Mouse (Mus musculus) forebrain, embryonic 16.5 days (tissue): Measurements from ENCODE around the gene Slc38a7. TPM values are rescaled to one million over a fixed set of nuclear protein-coding genes. Genes with fewer than 3 reads are reported as not detected.

Experiments used
- ATAC-seq: fragments of 200-750 bp; cut with Nextera tagmentation; 2 replicates; pipeline ENCODE4 v1.8.0; 2017; ENCODE audit warnings: mild to moderate bottlenecking, moderate library complexity
- H3K27ac ChIP-seq: fragments of 300-500 bp; sonication (generic); 2 replicates; pipeline ENCODE4 v1.5.1; 2014; ENCODE audit warnings: low read length, control low read depth
- H3K27me3 ChIP-seq: fragments of 300-500 bp; sonication (generic); replicated peaks from 2 replicates; pipeline ENCODE4 v1.6.1; 2014; ENCODE audit warnings: low read length; ENCODE audit not compliant: control insufficient read depth, insufficient read depth
- H3K36me3 ChIP-seq: fragments of 300-500 bp; sonication (generic); 2 replicates; pipeline ENCODE4 v1.6.1; 2014; ENCODE audit not compliant: control insufficient read depth, insufficient read depth
- H3K4me1 ChIP-seq: fragments of 300-500 bp; sonication (generic); replicated peaks from 2 replicates; pipeline ENCODE4 v1.6.1; 2014; ENCODE audit warnings: low read length; ENCODE audit not compliant: control insufficient read depth, insufficient read depth
- H3K4me2 ChIP-seq: fragments of 300-500 bp; sonication (generic); 2 replicates; pipeline ENCODE4 v1.6.1; 2014; ENCODE audit warnings: mild to moderate bottlenecking, low read length, control low read depth
- H3K4me3 ChIP-seq: fragments of 300-500 bp; sonication (generic); replicated peaks from 2 replicates; pipeline ENCODE4 v1.5.1; 2014; ENCODE audit warnings: mild to moderate bottlenecking, low read length, control low read depth
- H3K9ac ChIP-seq: fragments of 300-500 bp; sonication (generic); replicated peaks from 2 replicates; pipeline ENCODE4 v1.6.1; 2014; ENCODE audit warnings: low read depth, low read length, control low read depth
- H3K9me3 ChIP-seq: fragments of 300-500 bp; sonication (generic); 2 replicates; pipeline ENCODE4 v1.6.1; 2016; ENCODE audit warnings: low read length; ENCODE audit not compliant: control insufficient read depth
- WGBS: fragments of 180-500 bp; shearing (Covaris S2); extraction: QIAGEN DNeasy Blood & Tissue Kit; methylation state at CpG from one replicate; pipeline ENCODE4 v1.1.7; 2014; 5-methylcytosine and 5-hydroxymethylcytosine counted together
- polyA plus RNA-seq: library from polyadenylated mRNA; unstranded; fragments of >200 nt; fragmentation: Nextera tagmentation; extraction: Ambion mirVana; gene quantifications from 2 replicates; pipeline ENCODE4 v1.2.1, GENCODE M21; 2015

The Slc38a7 gene
- polyA plus RNA-seq, 1 experiment from 2014 or later = 31.1 TPM

DNA sequence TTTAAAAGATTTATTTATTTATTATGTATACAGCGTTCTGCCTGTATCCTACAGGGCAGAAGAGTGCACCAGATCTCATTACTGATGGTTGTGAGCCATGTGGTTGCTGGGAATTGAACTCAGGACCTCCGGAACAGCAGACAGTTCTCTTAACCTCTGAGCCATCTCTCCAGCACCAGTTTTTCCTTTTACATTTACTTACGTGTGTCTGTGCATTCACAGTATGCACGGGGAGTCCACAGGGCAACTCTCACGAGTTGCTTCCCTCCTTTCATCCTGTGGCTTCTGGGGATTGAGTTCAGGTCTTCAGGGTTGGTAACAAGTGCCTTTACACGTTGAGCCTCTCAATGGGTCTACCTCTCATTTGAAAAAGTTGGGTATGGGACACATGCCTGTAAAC, 835 bp upstream of the Slc38a7 start:
- H3K9ac ChIP-seq = no peak overlapping the region
- 85% methylated on average over 6 of the region's 6 CpGs for WGBS
- H3K4me2 ChIP-seq = no peak overlapping the region
- H3K4me3 ChIP-seq = no peak overlapping the region
- no peaks in the 10 kb centered on the region for H3K36me3 ChIP-seq
- H3K4me1 ChIP-seq = peaks cover 10% of the 10 kb centered on the region
- ATAC-seq = no peak
- no peak overlapping the region for H3K27ac ChIP-seq
- no peaks in the 10 kb centered on the region for H3K27me3 ChIP-seq
- H3K9me3 ChIP-seq = no peaks in the 10 kb centered on the region

DNA sequence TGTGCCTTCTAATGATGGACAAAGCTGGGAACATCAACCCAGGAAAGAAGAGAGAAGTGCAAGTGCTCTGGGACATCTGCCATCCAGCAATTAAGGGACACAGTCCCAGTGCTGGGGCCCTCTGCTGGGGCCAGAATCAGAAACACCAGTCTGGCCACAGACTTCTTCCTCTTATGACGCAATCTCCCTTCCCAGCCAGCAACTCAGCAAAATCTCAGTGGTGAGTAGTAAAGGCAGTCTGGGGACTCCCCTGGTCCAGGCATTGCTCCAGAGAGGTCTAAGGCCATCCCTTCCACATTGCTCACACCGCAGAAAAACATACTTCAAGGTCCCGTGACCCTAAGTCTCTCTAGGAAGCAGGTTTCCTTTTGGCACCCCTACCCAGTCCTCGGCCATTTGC, 1.0 kb downstream of the Slc38a7 start:
- Histone ChIP-seq H3K4me1 (peaks cover 10% of the 10 kb centered on the region), H3K27me3 (no peaks in the 10 kb centered on the region), H3K27ac (no peak overlapping the region), H3K9me3 (no peaks in the 10 kb centered on the region), H3K36me3 (peaks cover 2% of the 10 kb centered on the region; the same call in 1 of the 2 replicates), H3K9ac (no peak overlapping the region), H3K4me2 (peak overlapping the region; percentile 86), H3K4me3 (peak overlapping the region; percentile 76)
- ATAC-seq = no peak
- WGBS = 72% methylated on average over 4 of the region's 4 CpGs

DNA sequence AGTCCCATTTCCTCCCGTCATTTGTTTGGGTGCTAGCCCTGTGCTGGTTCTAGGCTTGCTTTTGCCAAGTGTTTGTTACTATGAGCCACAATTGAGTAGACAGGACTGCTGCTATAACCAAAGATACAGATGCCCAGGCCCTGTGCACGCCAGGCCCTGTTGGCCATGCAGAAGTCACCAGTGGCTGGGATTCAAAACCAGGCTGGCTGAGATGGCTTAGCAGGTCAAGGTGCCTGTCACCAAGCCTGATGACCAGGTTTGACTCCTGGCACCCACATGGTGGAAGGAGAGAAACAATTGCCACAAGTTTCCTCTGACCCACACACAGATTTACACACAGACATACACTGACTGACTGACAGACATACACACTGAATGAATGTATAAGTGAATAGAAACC, 3.0 kb downstream of the Slc38a7 start:
- no peak for ATAC-seq
- H3K27me3 ChIP-seq = no peaks in the 10 kb centered on the region
- 97% methylated on average over 2 of the region's 2 CpGs for WGBS
- H3K27ac ChIP-seq = no peak overlapping the region
- no peak overlapping the region for H3K4me2 ChIP-seq
- H3K36me3 ChIP-seq = peaks cover 7% of the 10 kb centered on the region; the same call in 1 of the 2 replicates
- no peak overlapping the region for H3K9ac ChIP-seq
- no peaks in the 10 kb centered on the region for H3K9me3 ChIP-seq
- H3K4me1 ChIP-seq = peaks cover 10% of the 10 kb centered on the region
- H3K4me3 ChIP-seq = no peak overlapping the region

DNA sequence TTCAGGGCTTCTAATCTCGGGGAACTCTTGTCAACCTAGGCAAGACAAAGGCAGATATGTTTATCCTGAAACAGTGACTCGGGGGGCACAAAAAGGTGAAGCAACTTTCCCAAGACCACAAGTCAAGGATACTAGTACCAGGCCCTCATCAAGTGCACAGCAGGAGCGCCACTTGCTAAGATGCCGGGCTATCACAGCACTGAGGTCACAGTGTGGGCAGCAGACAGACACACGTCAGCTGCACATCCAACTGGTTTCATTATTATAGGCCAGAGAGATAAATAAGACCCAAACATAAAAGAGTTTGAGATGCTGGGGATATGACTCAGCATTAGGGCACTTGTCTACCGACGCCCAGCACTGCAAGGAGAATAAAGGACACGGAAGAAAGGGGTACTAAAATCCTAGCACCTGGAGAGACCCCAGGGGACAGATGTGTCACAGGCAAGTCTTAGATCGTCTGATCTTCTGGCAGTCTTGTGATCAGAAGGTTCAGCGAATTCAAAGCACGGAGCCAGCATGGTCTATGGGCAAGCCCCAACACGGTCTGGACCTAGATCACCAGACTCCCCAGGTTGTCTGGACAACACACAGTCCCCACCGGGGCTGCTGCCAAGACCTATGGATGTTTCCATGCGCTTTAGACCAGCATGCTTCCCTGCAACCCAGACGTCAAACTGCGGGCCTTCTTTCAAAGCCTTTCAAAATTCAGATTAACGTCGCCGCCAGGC, 4.4 kb downstream of the Slc38a7 start:
- no peak for ATAC-seq

DNA sequence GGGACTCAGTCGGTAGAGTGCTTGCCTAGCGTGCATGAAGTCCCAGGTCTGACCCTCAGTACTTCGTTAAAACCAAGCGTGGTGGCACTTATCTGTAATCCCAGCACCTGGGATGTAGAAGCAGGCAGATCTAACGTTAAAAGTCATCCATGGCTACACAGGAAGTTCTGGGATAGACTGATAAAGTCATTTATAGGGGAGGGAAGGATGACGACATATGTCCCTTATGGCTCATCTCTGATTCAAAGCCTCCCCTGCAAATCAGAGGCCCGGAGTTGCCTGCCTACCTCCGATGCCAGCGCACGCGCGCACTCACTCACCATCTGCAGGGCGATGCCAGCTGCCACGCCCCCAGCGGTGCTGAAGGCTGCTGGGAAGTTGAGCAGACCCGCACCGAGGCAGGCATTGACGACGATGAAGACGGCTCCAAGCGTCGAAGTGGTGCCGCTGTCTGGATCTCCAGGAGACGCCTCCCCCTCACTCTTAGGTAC, 5.2 kb downstream of the Slc38a7 start:
- Histone ChIP-seq H3K27me3 (no peaks in the 10 kb centered on the region), H3K9ac (no peak overlapping the region), H3K4me3 (no peak overlapping the region), H3K27ac (no peak overlapping the region), H3K9me3 (no peaks in the 10 kb centered on the region), H3K4me1 (peaks cover 10% of the 10 kb centered on the region), H3K4me2 (no peak overlapping the region), H3K36me3 (peaks cover 7% of the 10 kb centered on the region; the same call in 1 of the 2 replicates)
- no peak for ATAC-seq
- WGBS = 84% methylated on average over 24 of the region's 24 CpGs

More for the DNA sequence above, 4.4 kb downstream of the Slc38a7 start:
- WGBS = 93% methylated on average over 19 of the region's 19 CpGs
- no peak overlapping the region for H3K27ac ChIP-seq
- no peak overlapping the region for H3K4me2 ChIP-seq
- peaks cover 10% of the 10 kb centered on the region for H3K4me1 ChIP-seq
- H3K27me3 ChIP-seq = no peaks in the 10 kb centered on the region
- H3K4me3 ChIP-seq = no peak overlapping the region
- no peak overlapping the region for H3K9ac ChIP-seq
- H3K36me3 ChIP-seq = peaks cover 7% of the 10 kb centered on the region; the same call in 1 of the 2 replicates
- no peaks in the 10 kb centered on the region for H3K9me3 ChIP-seq

DNA sequence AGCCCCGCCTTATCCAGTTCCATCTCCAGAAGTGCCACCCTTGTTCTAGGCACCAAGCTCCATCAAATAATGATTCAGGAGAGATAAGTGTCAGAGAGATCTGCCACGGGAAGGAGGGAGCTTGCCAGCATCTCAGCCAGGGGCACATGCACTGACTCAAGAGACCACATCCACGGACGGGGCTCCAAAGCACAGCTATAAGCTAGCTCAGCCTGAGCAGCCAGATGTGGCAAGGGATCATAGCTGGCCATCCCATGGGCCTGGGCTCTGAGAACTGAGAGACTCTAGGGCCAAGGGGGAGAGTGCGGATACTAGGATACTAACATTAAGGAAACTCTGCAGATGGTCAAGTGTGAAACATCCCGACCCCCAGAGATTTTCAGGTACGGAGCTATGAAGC, 8.3 kb downstream of the Slc38a7 start:
- 88% methylated on average over 7 of the region's 7 CpGs for WGBS
- no peak overlapping the region for H3K27ac ChIP-seq
- no peaks in the 10 kb centered on the region for H3K4me1 ChIP-seq
- no peak for ATAC-seq
- H3K9me3 ChIP-seq = no peaks in the 10 kb centered on the region
- H3K4me3 ChIP-seq = no peak overlapping the region
- H3K36me3 ChIP-seq = peaks cover 11% of the 10 kb centered on the region
- no peak overlapping the region for H3K9ac ChIP-seq
- H3K4me2 ChIP-seq = no peak overlapping the region
- no peaks in the 10 kb centered on the region for H3K27me3 ChIP-seq

DNA sequence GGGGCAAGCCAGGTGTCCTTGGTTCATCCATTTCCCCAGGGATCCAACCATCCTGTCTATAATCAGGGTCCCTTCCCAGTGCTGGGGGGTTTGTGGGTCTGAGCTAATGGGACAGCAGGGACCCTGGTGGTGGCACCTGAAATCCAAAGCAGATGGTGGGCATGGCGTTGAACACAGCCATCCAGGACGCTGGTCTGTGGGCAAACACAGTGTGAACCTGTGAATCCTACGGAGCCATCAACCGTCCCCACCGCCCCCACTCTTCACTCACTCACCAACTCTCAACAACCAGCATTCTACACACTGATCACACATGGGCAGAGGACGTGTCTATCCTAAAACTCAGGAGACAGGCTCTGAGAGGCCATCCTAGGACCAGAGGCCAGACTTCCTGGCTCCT, 9.4 kb downstream of the Slc38a7 start:
- no peak for ATAC-seq
- 93% methylated on average over 6 of the region's 6 CpGs for WGBS
- H3K4me3 ChIP-seq = no peak overlapping the region

DNA sequence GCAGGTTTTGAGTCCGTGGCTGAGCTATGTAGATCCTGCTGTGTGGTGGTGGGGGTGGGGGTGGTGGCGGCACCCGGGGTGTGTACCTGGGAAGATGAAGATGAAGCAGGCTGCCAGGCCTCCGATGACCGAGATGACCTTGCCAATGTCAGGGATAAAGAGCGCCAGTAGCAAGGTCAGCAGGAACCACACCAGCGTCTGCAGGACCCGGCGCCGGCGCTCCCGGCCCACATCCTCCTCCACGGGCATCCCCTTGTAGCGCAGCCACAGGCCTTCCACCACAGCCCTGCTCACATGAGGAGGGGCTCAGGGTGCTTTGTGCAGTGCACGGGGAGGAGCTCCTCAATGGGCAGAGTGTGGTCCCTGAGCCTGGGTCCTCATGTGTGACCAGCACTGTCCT, 11.9 kb downstream of the Slc38a7 start:
- ATAC-seq = no peak
- no peaks in the 10 kb centered on the region for H3K4me1 ChIP-seq
- H3K27me3 ChIP-seq = no peaks in the 10 kb centered on the region
- H3K9me3 ChIP-seq = no peaks in the 10 kb centered on the region
- no peak overlapping the region for H3K4me2 ChIP-seq
- no peak overlapping the region for H3K4me3 ChIP-seq
- H3K27ac ChIP-seq = no peak overlapping the region
- H3K36me3 ChIP-seq = peaks cover 15% of the 10 kb centered on the region
- WGBS = 95% methylated on average over 15 of the region's 15 CpGs
- no peak overlapping the region for H3K9ac ChIP-seq

More for the DNA sequence above, 9.4 kb downstream of the Slc38a7 start:
- H3K4me2 ChIP-seq = no peak overlapping the region
- H3K9ac ChIP-seq = no peak overlapping the region
- no peak overlapping the region for H3K27ac ChIP-seq
- H3K27me3 ChIP-seq = no peaks in the 10 kb centered on the region
- no peaks in the 10 kb centered on the region for H3K9me3 ChIP-seq
- peaks cover 14% of the 10 kb centered on the region for H3K36me3 ChIP-seq
- no peaks in the 10 kb centered on the region for H3K4me1 ChIP-seq

DNA sequence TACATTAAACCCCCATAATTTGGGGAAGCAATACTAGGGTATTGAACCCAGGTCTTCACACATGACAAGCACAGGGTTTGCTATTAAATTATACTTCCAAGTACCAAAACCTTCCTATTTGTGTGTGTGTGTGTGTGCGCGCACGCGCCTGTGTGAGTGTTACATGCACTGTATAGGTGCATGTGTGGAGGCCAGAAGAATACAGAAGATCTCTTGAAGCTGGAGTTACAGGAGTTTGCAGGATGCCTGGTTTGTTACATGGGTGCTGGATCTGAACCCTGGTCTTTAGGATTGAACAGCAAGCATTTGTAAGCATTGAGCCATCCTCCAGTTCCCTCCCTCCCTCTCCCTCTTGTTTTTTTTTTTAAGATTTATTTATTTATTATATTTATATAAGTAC, 14.1 kb downstream of the Slc38a7 start:
- Histone ChIP-seq H3K27ac (no peak overlapping the region), H3K4me1 (no peaks in the 10 kb centered on the region), H3K27me3 (no peaks in the 10 kb centered on the region), H3K4me2 (no peak overlapping the region), H3K36me3 (peaks cover 9% of the 10 kb centered on the region), H3K9ac (no peak overlapping the region), H3K4me3 (no peak overlapping the region), H3K9me3 (no peaks in the 10 kb centered on the region)
- ATAC-seq = no peak
- WGBS = 98% methylated on average over 4 of the region's 4 CpGs
